In the genomic region with DNA sequence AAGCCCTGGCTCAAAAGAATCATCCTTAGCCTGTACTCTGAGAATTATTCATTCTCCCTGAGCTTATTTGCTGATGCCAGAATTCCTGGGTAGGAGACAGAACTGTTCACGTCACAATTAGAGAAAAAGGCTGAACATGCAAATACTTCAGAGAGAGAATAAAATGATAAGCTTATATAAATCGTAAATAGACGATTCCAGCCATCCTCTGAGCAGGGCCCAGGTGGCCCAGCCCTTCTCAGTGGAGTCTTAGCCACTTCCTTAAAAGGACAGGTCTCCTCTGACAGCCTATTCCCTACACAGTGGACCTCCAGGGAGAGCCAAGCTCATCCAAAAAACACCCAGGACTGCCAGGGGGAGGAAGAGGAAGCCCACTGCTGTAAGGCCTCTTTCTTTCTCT, we compare ENCODE assay signal across 15 mouse cellular contexts.
DNase-seq lines count a peak whose midpoint lies in the region; ATAC-seq lines count a peak whose summit lies in the region.
"Had no signal": no experiment of that assay in that cellular context is flagged by ENCODE, and none has a peak within 500 bp of the region (broad histone marks: within the 10 kb centered on the region; RNA-seq: fewer than 3 reads in every experiment).

No protein-coding gene starts in this region.

- WGBS in heart, embryonic 12.5 days: 39% methylated on average over 3 of the region's 3 CpGs
- WGBS in kidney, embryonic 16.5 days: 63% methylated on average over 3 of the region's 3 CpGs
- WGBS in neural tube, embryonic 15.5 days: 65% methylated on average over 3 of the region's 3 CpGs

- no peak for DNase-seq in heart, postnatal 25 days (ENCODE audit: low spot score)
- no peak for DNase-seq in kidney, postnatal 10 days
- DNase-seq in neural tube, embryonic 10.5 days (ENCODE audit: extremely low spot score, low spot score): no peak
- DNase-seq in liver: no peak
- DNase-seq: cerebellum, adult 9-11 months; gastrocnemius, postnatal 14 days; kidney, adult 2 months; kidney, postnatal 36 days; liver, postnatal 0 days; thymus, postnatal 36 days had no signal

- ATAC-seq in heart, embryonic 12.5 days (ENCODE audit: insufficient number of reproducible peaks, low FRiP score): no peak
- 0 out of 2 replicates have a peak, but pooled peaks have one; percentile 63 for ATAC-seq in kidney, embryonic 16.5 days (ENCODE audit: low FRiP score, low TSS enrichment)
- ATAC-seq in neural tube, embryonic 15.5 days (ENCODE audit: low FRiP score): no peak
- ATAC-seq: liver, postnatal 0 days had no signal

- H3K4me1 ChIP-seq in heart, embryonic 12.5 days (replicated peaks): peaks cover 77% of the 10 kb centered on the region
- H3K4me1 ChIP-seq in kidney, embryonic 16.5 days (ENCODE audit: insufficient read depth, low read length): peaks cover 13% of the 10 kb centered on the region; the same call in 1 of the 2 replicates
- H3K4me1 ChIP-seq in neural tube, embryonic 15.5 days: peaks cover 24% of the 10 kb centered on the region

- intact Hi-C loops in heart, postnatal 25 days (cut with DNase I): no loop called here

- 0 out of 2 replicates have a peak overlapping the region, but pooled peaks have one; percentile 24 for H3K9ac ChIP-seq in heart, embryonic 12.5 days
- H3K9ac ChIP-seq in kidney, embryonic 16.5 days (replicated peaks; ENCODE audit: low read length): no peak overlapping the region
- H3K9ac ChIP-seq in neural tube, embryonic 15.5 days (replicated peaks): no peak overlapping the region
- H3K9ac ChIP-seq: hindbrain, embryonic 14.5 days; liver, postnatal 0 days had no signal

- H3K4me2 ChIP-seq in heart, embryonic 12.5 days: peak overlapping the region; percentile 22; the same call in 1 of the 2 replicates
- no peak overlapping the region for H3K4me2 ChIP-seq in kidney, embryonic 16.5 days (replicated peaks; ENCODE audit: low read depth, low read length)
- H3K4me2 ChIP-seq in neural tube, embryonic 15.5 days: no peak overlapping the region
- H3K4me2 ChIP-seq: hindbrain, embryonic 14.5 days had no signal

- no peaks in the 10 kb centered on the region for H3K36me3 ChIP-seq in heart, embryonic 12.5 days
- no peaks in the 10 kb centered on the region for H3K36me3 ChIP-seq in kidney, embryonic 16.5 days (ENCODE audit: insufficient read depth, low read length)
- no peaks in the 10 kb centered on the region for H3K36me3 ChIP-seq in neural tube, embryonic 15.5 days
- H3K36me3 ChIP-seq: forebrain, embryonic 10.5 days had no signal

- no peak overlapping the region for H3K4me3 ChIP-seq in heart, embryonic 12.5 days
- no peak overlapping the region for H3K4me3 ChIP-seq in kidney, embryonic 16.5 days (ENCODE audit: low read length)
- H3K4me3 ChIP-seq in neural tube, embryonic 15.5 days (replicated peaks): no peak overlapping the region
- H3K4me3 ChIP-seq: forebrain, embryonic 10.5 days had no signal

- peak overlapping the region; percentile 85 for H3K27ac ChIP-seq in heart, embryonic 12.5 days (ENCODE audit: poor library complexity, severe bottlenecking)
- no peak overlapping the region for H3K27ac ChIP-seq in kidney, embryonic 16.5 days (ENCODE audit: low read length)
- H3K27ac ChIP-seq in neural tube, embryonic 15.5 days (replicated peaks): 0 out of 2 replicates have a peak overlapping the region, but pooled peaks have one; percentile 23
- H3K27ac ChIP-seq: forebrain, embryonic 10.5 days; hindbrain, embryonic 14.5 days had no signal

- no peaks in the 10 kb centered on the region for H3K27me3 ChIP-seq in heart, embryonic 12.5 days (replicated peaks)
- no peaks in the 10 kb centered on the region for H3K27me3 ChIP-seq in kidney, embryonic 16.5 days (ENCODE audit: insufficient read depth, low read length)
- no peaks in the 10 kb centered on the region for H3K27me3 ChIP-seq in neural tube, embryonic 15.5 days (replicated peaks)

- H3K9me3 ChIP-seq in heart, embryonic 12.5 days (replicated peaks): no peaks in the 10 kb centered on the region
- H3K9me3 ChIP-seq in kidney, embryonic 16.5 days (ENCODE audit: low read length): no peaks in the 10 kb centered on the region
- no peaks in the 10 kb centered on the region for H3K9me3 ChIP-seq in neural tube, embryonic 15.5 days (replicated peaks)
- H3K9me3 ChIP-seq: forebrain, embryonic 10.5 days had no signal
